Mouse (Mus musculus) forebrain, embryonic 10.5 days (tissue): ENCODE results near the gene Emc7. TPM values are rescaled to one million over a fixed set of nuclear protein-coding genes. Genes with fewer than 3 reads are reported as not detected.

Source experiments
- DNase-seq: peaks from one replicate; pipeline ENCODE4 v3.0.0-alpha.2; 2017; ENCODE audit warnings: low spot score; ENCODE audit errors: extremely low spot score
- H3K27ac ChIP-seq: fragments of 300-500 bp; sonication (generic); 2 replicates; pipeline ENCODE4 v1.5.1; 2016; ENCODE audit warnings: mild to moderate bottlenecking
- H3K27me3 ChIP-seq: fragments of 300-500 bp; sonication (generic); 2 replicates; pipeline ENCODE4 v1.6.1; 2016; ENCODE audit warnings: mild to moderate bottlenecking; ENCODE audit not compliant: poor library complexity, severe bottlenecking
- H3K36me3 ChIP-seq: fragments of 300-500 bp; sonication (generic); replicated peaks from 2 replicates; pipeline ENCODE4 v1.6.1; 2016; ENCODE audit warnings: mild to moderate bottlenecking, moderate library complexity
- H3K4me1 ChIP-seq: fragments of 300-500 bp; sonication (generic); 2 replicates; pipeline ENCODE4 v1.6.1; 2016
- H3K4me3 ChIP-seq: fragments of 300-500 bp; sonication (generic); 2 replicates; pipeline ENCODE4 v1.5.1; 2016; ENCODE audit warnings: mild to moderate bottlenecking, moderate library complexity
- H3K9me3 ChIP-seq: fragments of 300-500 bp; sonication (generic); 2 replicates; pipeline ENCODE4 v1.6.1; 2016; ENCODE audit warnings: mild to moderate bottlenecking, moderate library complexity
- WGBS: fragments of 180-500 bp; shearing (Covaris S2); methylation state at CpG from one replicate; pipeline ENCODE4 v1.1.7; 2016; 5-methylcytosine and 5-hydroxymethylcytosine counted together
- polyA plus RNA-seq: library from polyadenylated mRNA; unstranded; fragments of >200 nt; fragmentation: Nextera tagmentation; extraction: Ambion mirVana; gene quantifications from 2 replicates; pipeline ENCODE4 v1.2.1, GENCODE M21; 2016

Gene Emc7
- polyA plus RNA-seq, 1 experiment from 2014 or later: 10.7 TPM

GRCm38 (mm10) chr2:112482533-112483333 is 27.9 kb downstream of the Emc7 start:
- no peak for DNase-seq
- H3K4me1 ChIP-seq: no peaks in the 10 kb centered on the region
- no peaks in the 10 kb centered on the region for H3K27me3 ChIP-seq
- H3K9me3 ChIP-seq: no peaks in the 10 kb centered on the region
- H3K27ac ChIP-seq: no peak overlapping the region
- no peak overlapping the region for H3K4me3 ChIP-seq
- H3K36me3 ChIP-seq: no peaks in the 10 kb centered on the region
- 84% methylated on average over 5 of the region's 5 CpGs for WGBS

GRCm38 (mm10) chr2:112483334-112483651 is 28.5 kb downstream of the Emc7 start:
- Histone ChIP-seq H3K36me3 (no peaks in the 10 kb centered on the region), H3K4me1 (no peaks in the 10 kb centered on the region), H3K4me3 (no peak overlapping the region), H3K27ac (no peak overlapping the region), H3K9me3 (no peaks in the 10 kb centered on the region), H3K27me3 (no peaks in the 10 kb centered on the region)
- WGBS: 82% methylated on average over 2 of the region's 2 CpGs
- no peak for DNase-seq

GRCm38 (mm10) chr2:112484886-112485285 is 30.1 kb downstream of the Emc7 start:
- no peak for DNase-seq
- no peaks in the 10 kb centered on the region for H3K36me3 ChIP-seq
- H3K9me3 ChIP-seq: no peaks in the 10 kb centered on the region
- no peak overlapping the region for H3K27ac ChIP-seq
- WGBS: 75% methylated on average over 2 of the region's 2 CpGs
- no peaks in the 10 kb centered on the region for H3K4me1 ChIP-seq
- H3K27me3 ChIP-seq: no peaks in the 10 kb centered on the region
- H3K4me3 ChIP-seq: no peak overlapping the region

- Histone ChIP-seq H3K4me1 (peaks cover 28% of the 10 kb centered on the region), H3K27ac (no peak overlapping the region), H3K36me3 (no peaks in the 10 kb centered on the region), H3K4me3 (no peak overlapping the region), H3K27me3 (no peaks in the 10 kb centered on the region), H3K9me3 (no peaks in the 10 kb centered on the region)
- DNase-seq: no peak
- 85% methylated on average over 11 of the region's 11 CpGs for WGBS
Observed at GRCm38 (mm10) chr2:112490483-112491196, 35.8 kb downstream of the Emc7 start.

- Histone ChIP-seq H3K27me3 (no peaks in the 10 kb centered on the region), H3K4me3 (no peak overlapping the region), H3K9me3 (no peaks in the 10 kb centered on the region), H3K27ac (no peak overlapping the region), H3K4me1 (peaks cover 28% of the 10 kb centered on the region), H3K36me3 (no peaks in the 10 kb centered on the region)
- WGBS: 69% methylated on average over 5 of the region's 5 CpGs
- DNase-seq: no peak
Observed at GRCm38 (mm10) chr2:112491629-112492028, 36.8 kb downstream of the Emc7 start.

- Histone ChIP-seq H3K27ac (peak overlapping the region; percentile 100), H3K27me3 (no peaks in the 10 kb centered on the region), H3K4me1 (peaks cover 28% of the 10 kb centered on the region), H3K36me3 (no peaks in the 10 kb centered on the region), H3K9me3 (no peaks in the 10 kb centered on the region), H3K4me3 (peak overlapping the region; percentile 80)
- WGBS: 8% methylated on average over 9 of the region's 9 CpGs
- DNase-seq: peak; percentile 41
Observed at GRCm38 (mm10) chr2:112492431-112492855, 37.6 kb downstream of the Emc7 start.

GRCm38 (mm10) chr2:112492856-112493538 is 38.2 kb downstream of the Emc7 start, which contains the start of gene Aven:
Aven (plus strand) TSS chr2:112492964.
- peak; percentile 83 for DNase-seq
- H3K27ac ChIP-seq: peak within 1 kb of the TSS; percentile 100
- peaks cover 32% of the 10 kb centered on the region for H3K4me1 ChIP-seq
- peak within 1 kb of the TSS; percentile 80 for H3K4me3 ChIP-seq
- WGBS: under 1% methylated on average over 80 of the region's 87 CpGs
- H3K36me3 ChIP-seq: no peaks in the 10 kb centered on the region
- H3K9me3 ChIP-seq: no peaks in the 10 kb centered on the region
- no peaks in the 10 kb centered on the region for H3K27me3 ChIP-seq

- Histone ChIP-seq H3K36me3 (no peaks in the 10 kb centered on the region), H3K9me3 (no peaks in the 10 kb centered on the region), H3K27ac (peak overlapping the region; percentile 100), H3K27me3 (no peaks in the 10 kb centered on the region), H3K4me1 (peaks cover 33% of the 10 kb centered on the region), H3K4me3 (peak overlapping the region; percentile 80)
- no peak for DNase-seq
- 46% methylated on average over 11 of the region's 11 CpGs for WGBS
Observed at GRCm38 (mm10) chr2:112493539-112494260, 38.9 kb downstream of the Emc7 start.

GRCm38 (mm10) chr2:112497851-112498250 is 43.1 kb downstream of the Emc7 start:
- 77% methylated on average over 7 of the region's 7 CpGs for WGBS
- H3K27me3 ChIP-seq: no peaks in the 10 kb centered on the region
- no peak overlapping the region for H3K4me3 ChIP-seq
- H3K4me1 ChIP-seq: peaks cover 24% of the 10 kb centered on the region
- DNase-seq: no peak
- no peaks in the 10 kb centered on the region for H3K9me3 ChIP-seq
- no peak overlapping the region for H3K27ac ChIP-seq
- no peaks in the 10 kb centered on the region for H3K36me3 ChIP-seq

GRCm38 (mm10) chr2:112501209-112501608 is 46.4 kb downstream of the Emc7 start:
- no peaks in the 10 kb centered on the region for H3K36me3 ChIP-seq
- WGBS: 7% methylated on average over 6 of the region's 6 CpGs
- H3K27ac ChIP-seq: peak overlapping the region; percentile 40; the same call in 1 of the 2 replicates
- H3K9me3 ChIP-seq: no peaks in the 10 kb centered on the region
- no peak overlapping the region for H3K4me3 ChIP-seq
- no peaks in the 10 kb centered on the region for H3K27me3 ChIP-seq
- peak; percentile 60 for DNase-seq
- H3K4me1 ChIP-seq: peaks cover 15% of the 10 kb centered on the region

- peaks cover 11% of the 10 kb centered on the region for H3K4me1 ChIP-seq
- 92% methylated on average over 6 of the region's 6 CpGs for WGBS
- no peaks in the 10 kb centered on the region for H3K36me3 ChIP-seq
- DNase-seq: no peak
- H3K27me3 ChIP-seq: no peaks in the 10 kb centered on the region
- H3K4me3 ChIP-seq: no peak overlapping the region
- H3K27ac ChIP-seq: no peak overlapping the region
- no peaks in the 10 kb centered on the region for H3K9me3 ChIP-seq
Observed at GRCm38 (mm10) chr2:112503978-112504377, 49.2 kb downstream of the Emc7 start.

GRCm38 (mm10) chr2:112506841-112507435 is 52.1 kb downstream of the Emc7 start:
- Histone ChIP-seq H3K9me3 (no peaks in the 10 kb centered on the region), H3K4me1 (no peaks in the 10 kb centered on the region), H3K27me3 (no peaks in the 10 kb centered on the region), H3K4me3 (no peak overlapping the region), H3K27ac (no peak overlapping the region), H3K36me3 (no peaks in the 10 kb centered on the region)
- DNase-seq: no peak
- 89% methylated on average over 5 of the region's 5 CpGs for WGBS
